Mouse (Mus musculus): ENCODE results near the gene Marcks. TPM values are rescaled to one million over a fixed set of nuclear protein-coding genes. Genes with fewer than 3 reads are reported as not detected.

Marcks gene
- 5.0 and 24.3 TPM in 2 replicates for polyA plus RNA-seq (2012; ENCODE audit: insufficient read depth, low replicate concordance)

DNA sequence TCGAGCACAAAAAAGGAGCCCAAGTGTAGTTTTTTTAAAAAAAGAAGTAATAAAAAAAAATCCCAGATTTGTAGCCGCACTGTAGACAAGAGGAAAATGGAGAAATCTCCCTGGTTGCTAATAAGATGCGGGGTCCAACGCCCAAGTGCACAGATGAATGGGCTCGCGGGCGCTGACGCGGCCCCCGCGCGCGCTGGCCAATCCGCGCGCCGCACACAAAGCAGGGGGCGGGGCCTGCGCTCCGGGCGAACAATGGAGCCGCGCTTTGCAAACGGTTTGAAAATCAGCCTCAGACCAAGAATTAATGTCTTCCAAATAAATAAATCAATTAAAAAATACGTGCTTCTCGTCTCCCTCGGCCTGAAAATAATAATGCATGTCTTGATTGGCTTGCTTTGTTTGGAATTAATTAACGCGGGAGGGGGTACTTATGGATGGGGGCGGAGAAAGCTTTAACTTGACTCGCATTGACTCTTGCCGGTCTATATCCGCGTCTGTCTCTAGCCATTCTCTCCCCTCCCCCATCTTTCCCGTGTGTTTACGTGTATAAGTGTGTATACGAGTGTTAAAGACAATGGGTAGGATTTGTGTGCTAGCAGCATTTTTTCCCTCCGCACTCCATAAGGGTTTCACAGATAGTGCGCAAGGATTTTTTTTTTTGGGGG, at the start of gene Marcks:
Gene Marcks (minus strand): TSS at position 143 of the 665 bp plus-strand sequence.
- no peaks in the 10 kb centered on the region for H3K9me3 ChIP-seq
- TF ChIP-seq GATA1 (IDR thresholded peaks at IDR 0.05; ENCODE audit: borderline replicate concordance, low read length) (no peak), FLI1 (IDR thresholded peaks at IDR 0.05; ENCODE audit: low read length) (no peak)
- peaks cover 48% of the 10 kb centered on the region for H3K4me1 ChIP-seq
- peaks cover 71% of the 10 kb centered on the region for H3K27me3 ChIP-seq (replicated peaks)
- no peaks in the 10 kb centered on the region for H3K36me3 ChIP-seq (replicated peaks; ENCODE audit: low read length)
- peak within 1 kb of the TSS; percentile 92 for H3K4me3 ChIP-seq (replicated peaks)

DNA sequence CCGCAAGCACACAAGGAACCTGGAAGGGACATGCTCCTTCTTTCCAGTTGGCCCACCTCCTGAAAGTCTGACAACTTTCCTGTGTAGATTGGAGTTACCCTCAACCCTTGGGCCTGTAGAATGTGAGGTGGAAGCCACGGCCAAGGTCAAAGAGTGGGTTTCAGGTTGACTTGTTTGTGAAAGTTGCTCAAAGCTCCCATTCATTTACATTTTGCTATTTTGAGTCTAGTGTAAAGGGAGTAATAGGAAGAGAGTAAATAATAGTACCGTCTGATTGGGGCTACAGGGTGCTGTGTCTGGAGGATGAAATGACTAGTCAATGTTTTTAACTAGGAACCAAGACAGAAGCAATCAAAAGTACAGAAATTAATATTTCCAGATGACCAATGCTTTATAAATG, 38.4 kb upstream of the Marcks start:
- H3K9me3 ChIP-seq, result peaks cover 11% of the 10 kb centered on the region
- H3K36me3 ChIP-seq (replicated peaks; ENCODE audit: low read length), result no peaks in the 10 kb centered on the region
- no peak overlapping the region for H3K4me3 ChIP-seq (replicated peaks)
- no peaks in the 10 kb centered on the region for H3K4me1 ChIP-seq
- TF ChIP-seq GATA1 (IDR thresholded peaks at IDR 0.05; ENCODE audit: borderline replicate concordance, low read length), result no peak
- no peak for TF ChIP-seq FLI1 (IDR thresholded peaks at IDR 0.05; ENCODE audit: low read length)
- H3K27me3 ChIP-seq (replicated peaks), result no peaks in the 10 kb centered on the region

- Histone ChIP-seq H3K36me3 (replicated peaks; ENCODE audit: low read length) (no peaks in the 10 kb centered on the region), H3K4me1 (no peaks in the 10 kb centered on the region), H3K9me3 (peaks cover 11% of the 10 kb centered on the region), H3K27me3 (replicated peaks) (no peaks in the 10 kb centered on the region), H3K4me3 (replicated peaks) (no peak overlapping the region)
- TF ChIP-seq GATA1 (IDR thresholded peaks at IDR 0.05; ENCODE audit: borderline replicate concordance, low read length) (no peak), FLI1 (IDR thresholded peaks at IDR 0.05; ENCODE audit: low read length) (no peak)
Measured at GRCm38 (mm10) chr10:37172416-37172950, 33.8 kb upstream of the Marcks start.

DNA sequence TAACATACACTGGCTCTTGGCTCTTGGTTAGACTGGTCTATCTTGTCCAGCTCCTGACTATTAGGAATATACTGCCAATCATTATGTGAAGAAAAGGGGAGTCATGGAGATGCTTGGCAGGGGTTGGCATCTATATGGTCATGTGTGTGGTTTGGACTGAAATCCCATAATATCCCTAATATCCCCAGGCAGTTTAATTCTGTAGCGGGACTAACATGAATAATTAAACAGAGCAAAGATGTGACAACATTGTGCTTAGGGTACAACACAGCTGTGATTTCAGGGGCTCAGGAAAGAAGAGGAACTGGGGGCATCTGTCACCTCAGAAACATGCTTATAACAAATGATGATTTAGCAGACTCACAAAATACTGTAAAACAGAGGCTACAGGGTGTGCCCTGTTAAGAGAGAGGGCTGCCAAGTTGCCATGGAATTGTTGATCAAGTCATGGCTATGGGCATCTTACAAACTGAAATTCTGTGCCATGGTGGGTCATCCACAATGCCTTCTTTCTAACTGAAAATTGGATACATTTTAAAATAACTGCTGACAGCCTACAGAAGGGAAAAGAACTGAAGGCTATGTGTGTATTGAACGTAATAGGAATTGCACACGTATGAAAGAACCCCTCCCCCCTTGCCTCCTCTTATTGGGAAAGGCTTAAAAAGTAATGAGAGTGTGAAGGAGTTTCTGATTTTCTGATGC, 33.1 kb upstream of the Marcks start:
- no peak overlapping the region for H3K4me3 ChIP-seq (replicated peaks)
- H3K36me3 ChIP-seq (replicated peaks; ENCODE audit: low read length), result no peaks in the 10 kb centered on the region
- peaks cover 11% of the 10 kb centered on the region for H3K9me3 ChIP-seq
- TF ChIP-seq GATA1 (IDR thresholded peaks at IDR 0.05; ENCODE audit: borderline replicate concordance, low read length), result no peak
- TF ChIP-seq FLI1 (IDR thresholded peaks at IDR 0.05; ENCODE audit: low read length), result no peak
- H3K4me1 ChIP-seq, result no peaks in the 10 kb centered on the region
- no peaks in the 10 kb centered on the region for H3K27me3 ChIP-seq (replicated peaks)

DNA sequence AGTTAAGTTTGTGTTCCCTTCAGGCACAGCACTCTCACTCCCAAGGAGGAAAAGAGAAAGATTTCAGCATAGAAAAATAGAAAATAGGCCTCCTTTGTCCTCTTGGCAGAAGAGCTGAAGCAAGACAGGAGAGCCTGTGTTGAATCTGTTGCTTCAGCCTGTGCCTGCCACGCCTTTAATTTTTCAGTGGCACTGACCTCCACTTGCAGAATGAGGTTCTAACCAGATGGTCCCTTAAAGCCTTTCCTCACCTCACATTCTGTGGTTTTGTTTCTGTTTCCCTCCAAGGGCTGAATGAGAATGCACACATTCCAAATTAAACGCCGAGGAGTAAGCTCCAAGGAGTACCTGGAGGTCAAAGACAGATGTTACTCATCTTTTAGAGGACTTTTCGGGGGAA, 32.2 kb upstream of the Marcks start:
- Histone ChIP-seq H3K9me3 (peaks cover 11% of the 10 kb centered on the region), H3K27me3 (replicated peaks) (no peaks in the 10 kb centered on the region), H3K4me1 (no peaks in the 10 kb centered on the region), H3K36me3 (replicated peaks; ENCODE audit: low read length) (no peaks in the 10 kb centered on the region), H3K4me3 (replicated peaks) (no peak overlapping the region)
- TF ChIP-seq GATA1 (IDR thresholded peaks at IDR 0.05; ENCODE audit: borderline replicate concordance, low read length) (no peak), FLI1 (IDR thresholded peaks at IDR 0.05; ENCODE audit: low read length) (no peak)

- peaks cover 11% of the 10 kb centered on the region for H3K9me3 ChIP-seq
- H3K27me3 ChIP-seq (replicated peaks), result no peaks in the 10 kb centered on the region
- H3K4me1 ChIP-seq, result no peaks in the 10 kb centered on the region
- H3K4me3 ChIP-seq (replicated peaks), result no peak overlapping the region
- TF ChIP-seq FLI1 (IDR thresholded peaks at IDR 0.05; ENCODE audit: low read length) (no peak), GATA1 (IDR thresholded peaks at IDR 0.05; ENCODE audit: borderline replicate concordance, low read length) (no peak)
- no peaks in the 10 kb centered on the region for H3K36me3 ChIP-seq (replicated peaks; ENCODE audit: low read length)
Measured at GRCm38 (mm10) chr10:37170466-37170865, 31.7 kb upstream of the Marcks start.

DNA sequence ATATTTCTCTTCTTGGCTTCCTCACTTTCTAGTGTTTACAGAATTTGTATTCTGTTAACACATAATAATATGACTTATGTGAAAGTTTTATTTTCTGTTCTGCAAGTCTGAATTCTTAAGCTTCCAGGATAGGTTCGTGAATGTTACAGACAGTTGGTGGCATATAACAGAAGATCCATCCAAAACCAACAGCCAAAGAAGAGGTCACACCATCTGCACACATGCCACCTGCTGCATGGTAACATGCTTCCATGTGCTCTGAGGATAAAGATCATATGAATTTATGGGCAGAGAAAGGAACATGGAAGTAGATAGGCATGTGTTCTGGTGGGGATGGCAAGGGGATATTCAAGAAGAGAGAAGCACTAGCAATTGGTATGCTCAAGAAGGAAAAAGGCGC, 28.8 kb upstream of the Marcks start:
- TF ChIP-seq GATA1 (IDR thresholded peaks at IDR 0.05; ENCODE audit: borderline replicate concordance, low read length) (no peak), FLI1 (IDR thresholded peaks at IDR 0.05; ENCODE audit: low read length) (no peak)
- H3K4me1 ChIP-seq, result no peaks in the 10 kb centered on the region
- no peaks in the 10 kb centered on the region for H3K36me3 ChIP-seq (replicated peaks; ENCODE audit: low read length)
- H3K27me3 ChIP-seq (replicated peaks), result no peaks in the 10 kb centered on the region
- no peak overlapping the region for H3K4me3 ChIP-seq (replicated peaks)
- H3K9me3 ChIP-seq, result 0 out of 2 replicates have a peak, but pooled peaks cover 2% of the 10 kb centered on the region

- Histone ChIP-seq H3K36me3 (replicated peaks; ENCODE audit: low read length) (no peaks in the 10 kb centered on the region), H3K27me3 (replicated peaks) (no peaks in the 10 kb centered on the region), H3K4me3 (replicated peaks) (no peak overlapping the region), H3K9me3 (peaks cover 9% of the 10 kb centered on the region), H3K4me1 (peaks cover 6% of the 10 kb centered on the region; the same call in 1 of the 2 replicates)
- TF ChIP-seq GATA1 (IDR thresholded peaks at IDR 0.05; ENCODE audit: borderline replicate concordance, low read length), result no peak
- TF ChIP-seq FLI1 (IDR thresholded peaks at IDR 0.05; ENCODE audit: low read length), result no peak
Measured at GRCm38 (mm10) chr10:37159731-37160130, 21.0 kb upstream of the Marcks start.

DNA sequence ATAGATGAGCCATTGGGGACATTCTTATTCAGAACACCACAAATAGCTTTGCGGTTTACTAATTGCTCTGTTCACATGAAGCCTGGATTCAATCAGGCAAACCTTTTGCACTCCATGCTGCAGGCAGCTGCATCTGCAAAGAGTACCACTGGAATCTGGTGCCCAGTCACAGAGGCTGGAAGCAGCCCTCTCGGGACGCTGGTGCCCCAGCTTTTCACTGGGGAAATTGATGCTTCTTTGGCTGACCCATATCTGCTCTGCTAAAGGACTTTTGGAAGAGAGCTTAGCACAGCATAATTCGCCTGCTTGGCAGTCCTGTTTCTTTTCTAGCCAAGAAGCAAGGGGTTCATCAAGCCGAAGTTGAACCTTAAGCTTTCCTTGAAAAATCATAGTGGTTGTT, 18.4 kb upstream of the Marcks start:
- Histone ChIP-seq H3K36me3 (replicated peaks; ENCODE audit: low read length) (no peaks in the 10 kb centered on the region), H3K4me3 (replicated peaks) (no peak overlapping the region), H3K27me3 (replicated peaks) (no peaks in the 10 kb centered on the region), H3K9me3 (peaks cover 9% of the 10 kb centered on the region), H3K4me1 (peaks cover 6% of the 10 kb centered on the region; the same call in 1 of the 2 replicates)
- no peak for TF ChIP-seq FLI1 (IDR thresholded peaks at IDR 0.05; ENCODE audit: low read length)
- TF ChIP-seq GATA1 (IDR thresholded peaks at IDR 0.05; ENCODE audit: borderline replicate concordance, low read length), result no peak

GRCm38 (mm10) chr10:37155131-37155530, 16.4 kb upstream of the Marcks start:
- Histone ChIP-seq H3K4me1 (peaks cover 6% of the 10 kb centered on the region; the same call in 1 of the 2 replicates), H3K9me3 (peaks cover 9% of the 10 kb centered on the region), H3K27me3 (replicated peaks) (no peaks in the 10 kb centered on the region), H3K4me3 (replicated peaks) (no peak overlapping the region), H3K36me3 (replicated peaks; ENCODE audit: low read length) (no peaks in the 10 kb centered on the region)
- TF ChIP-seq GATA1 (IDR thresholded peaks at IDR 0.05; ENCODE audit: borderline replicate concordance, low read length) (no peak), FLI1 (IDR thresholded peaks at IDR 0.05; ENCODE audit: low read length) (no peak)

All from megakaryocyte, embryonic 14.5 days (primary cell).